26 mouse cellular contexts compared by ENCODE assay signal in genomic region chr9:58317381-58317780, GRCm38 (mm10). TPM values are rescaled to one million over a fixed set of nuclear protein-coding genes. Genes with fewer than 3 reads are reported as not detected.
"Had no signal": no experiment of that assay in that cellular context is flagged by ENCODE, and none has a peak within 500 bp of the region (broad histone marks: within the 10 kb centered on the region; RNA-seq: fewer than 3 reads in every experiment).

No protein-coding gene starts in this region.

- H3K9ac ChIP-seq: intestine, embryonic 15.5 days; kidney, embryonic 15.5 days; liver, embryonic 14.5 days; liver, postnatal 0 days; midbrain, embryonic 12.5 days; midbrain, embryonic 15.5 days; neural tube, embryonic 13.5 days; stomach, embryonic 15.5 days had no signal

- H3K9me3 ChIP-seq: intestine, embryonic 15.5 days; kidney, embryonic 15.5 days; midbrain, embryonic 12.5 days; midbrain, embryonic 15.5 days; neural tube, embryonic 13.5 days; stomach, embryonic 15.5 days had no signal

- ATAC-seq: intestine, embryonic 15.5 days; liver, postnatal 0 days; midbrain, embryonic 15.5 days had no signal

- DNase-seq: kidney, adult 11 months; kidney, adult 8-10 months; kidney, postnatal 36 days; liver, postnatal 0 days; lung, postnatal 14 days; retina, postnatal 1 day; right cerebral cortex, postnatal 25 days; spleen, adult 18-20 months; thymus, postnatal 25 days had no signal

- H3K27ac ChIP-seq: intestine, embryonic 15.5 days; kidney, embryonic 15.5 days; liver, embryonic 14.5 days; macrophage; midbrain, embryonic 12.5 days; midbrain, embryonic 15.5 days; neural tube, embryonic 13.5 days; stomach, embryonic 15.5 days had no signal

- H3K36me3 ChIP-seq: intestine, embryonic 15.5 days; kidney, embryonic 15.5 days; midbrain, embryonic 12.5 days; midbrain, embryonic 15.5 days; neural tube, embryonic 13.5 days; stomach, embryonic 15.5 days had no signal

- H3K4me3 ChIP-seq: intestine, embryonic 15.5 days; kidney, embryonic 15.5 days; midbrain, embryonic 12.5 days; midbrain, embryonic 15.5 days; neural tube, embryonic 13.5 days; stomach, embryonic 15.5 days had no signal

- H3K4me2 ChIP-seq: intestine, embryonic 15.5 days; kidney, embryonic 15.5 days; liver, embryonic 11.5 days; midbrain, embryonic 12.5 days; midbrain, embryonic 15.5 days; neural tube, embryonic 13.5 days; stomach, embryonic 15.5 days had no signal

RNA-seq across cellular contexts. Expression of gene Loxl1, which starts 4.4 kb away (rescaled TPM):
- total RNA-seq: neutrophil, adult 5-6 weeks had no signal
- polyA plus RNA-seq: macrophage had no signal

RNA-seq across cellular contexts. Expression of gene Tbc1d21, which starts 52.9 kb away (rescaled TPM):
- total RNA-seq: layer of hippocampus, adult 18-20 months; layer of hippocampus, postnatal 25 days; left cerebral cortex, adult 18-20 months; left cerebral cortex, postnatal 25 days; megakaryocyte, adult 5-6 weeks; neutrophil, adult 5-6 weeks had no signal
- polyA plus RNA-seq: intestine, embryonic 15.5 days; kidney, embryonic 15.5 days; limb, embryonic 11.5 days; liver, embryonic 11.5 days; liver, embryonic 14.5 days; liver, postnatal 0 days; macrophage; midbrain, embryonic 12.5 days; midbrain, embryonic 15.5 days; neural tube, embryonic 13.5 days; stomach, embryonic 15.5 days; thymus, postnatal 0 days had no signal
